Mouse (Mus musculus): ENCODE measurements at regions not wholly inside any gene's neighbourhood (a gene's known extent, or its start where the extent isn't known, plus 50 kb on each side); places are given as distances from the start of the nearest gene placed in this dataset.

DNA sequence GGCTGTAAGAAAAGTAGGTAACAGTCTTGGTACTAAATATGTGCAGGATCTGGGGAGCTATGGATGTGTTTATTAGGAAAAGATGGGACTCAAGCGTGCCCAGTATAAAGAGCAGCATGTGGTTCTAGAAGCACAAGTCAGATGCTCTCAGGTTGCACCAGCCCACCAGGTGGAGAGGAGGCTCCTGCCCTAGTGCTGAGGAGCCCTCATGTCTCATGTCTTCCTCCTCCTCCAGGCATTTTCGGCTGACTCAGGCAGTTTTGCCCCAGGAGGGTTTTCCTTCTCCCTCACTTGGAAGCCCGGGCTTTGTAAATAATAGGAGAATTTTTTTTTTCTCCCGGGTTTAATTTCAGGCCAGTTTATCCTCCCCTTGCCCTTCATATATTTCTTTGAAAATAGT lies 133.8 kb downstream of the Ogfrl1 start:
- H3K9me3 ChIP-seq: no peaks in the 10 kb centered on the region
- no peaks in the 10 kb centered on the region for H3K36me3 ChIP-seq
- peak overlapping the region; percentile 17; the same call in 1 of the 2 replicates for H3K4me2 ChIP-seq (replicated peaks)
- H3K27me3 ChIP-seq (replicated peaks): no peaks in the 10 kb centered on the region
- 0 out of 2 replicates have a peak overlapping the region, but pooled peaks have one; percentile 17 for H3K27ac ChIP-seq
- H3K4me3 ChIP-seq (replicated peaks): no peak overlapping the region
- peaks cover 6% of the 10 kb centered on the region; the same call in 1 of the 2 replicates for H3K4me1 ChIP-seq (replicated peaks)
- 19% methylated on average over 4 of the region's 4 CpGs for WGBS
- no peak overlapping the region for H3K9ac ChIP-seq
- peak; percentile 46; the same call in 1 of the 2 replicates for ATAC-seq

DNA sequence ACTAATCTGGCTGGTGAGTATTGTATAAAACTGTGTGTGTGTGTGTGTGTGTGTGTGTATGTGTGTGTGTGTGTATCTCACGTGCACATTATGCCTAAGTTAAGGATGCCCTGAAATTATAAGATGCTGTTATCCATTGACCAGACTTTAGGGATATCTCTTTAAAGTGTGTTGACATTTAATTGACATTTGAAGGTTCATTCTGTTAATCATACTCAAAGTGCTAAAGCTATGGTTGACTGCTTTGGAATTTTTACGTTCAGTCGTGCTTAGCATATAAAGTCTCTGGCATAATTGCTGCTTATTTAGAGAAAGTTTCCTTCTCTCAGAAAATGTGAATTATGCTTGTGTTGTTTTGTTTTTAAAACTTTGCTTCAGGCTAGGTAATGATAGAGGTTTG lies 135.9 kb downstream of the Ogfrl1 start:
- 61% methylated on average over 3 of the region's 3 CpGs for WGBS
- H3K4me1 ChIP-seq (replicated peaks): peaks cover 6% of the 10 kb centered on the region; the same call in 1 of the 2 replicates
- H3K27me3 ChIP-seq (replicated peaks): no peaks in the 10 kb centered on the region
- H3K9ac ChIP-seq: no peak overlapping the region
- no peaks in the 10 kb centered on the region for H3K9me3 ChIP-seq
- H3K36me3 ChIP-seq: no peaks in the 10 kb centered on the region
- no peak for ATAC-seq
- no peak overlapping the region for H3K4me2 ChIP-seq (replicated peaks)
- H3K27ac ChIP-seq: no peak overlapping the region
- H3K4me3 ChIP-seq (replicated peaks): no peak overlapping the region

DNA sequence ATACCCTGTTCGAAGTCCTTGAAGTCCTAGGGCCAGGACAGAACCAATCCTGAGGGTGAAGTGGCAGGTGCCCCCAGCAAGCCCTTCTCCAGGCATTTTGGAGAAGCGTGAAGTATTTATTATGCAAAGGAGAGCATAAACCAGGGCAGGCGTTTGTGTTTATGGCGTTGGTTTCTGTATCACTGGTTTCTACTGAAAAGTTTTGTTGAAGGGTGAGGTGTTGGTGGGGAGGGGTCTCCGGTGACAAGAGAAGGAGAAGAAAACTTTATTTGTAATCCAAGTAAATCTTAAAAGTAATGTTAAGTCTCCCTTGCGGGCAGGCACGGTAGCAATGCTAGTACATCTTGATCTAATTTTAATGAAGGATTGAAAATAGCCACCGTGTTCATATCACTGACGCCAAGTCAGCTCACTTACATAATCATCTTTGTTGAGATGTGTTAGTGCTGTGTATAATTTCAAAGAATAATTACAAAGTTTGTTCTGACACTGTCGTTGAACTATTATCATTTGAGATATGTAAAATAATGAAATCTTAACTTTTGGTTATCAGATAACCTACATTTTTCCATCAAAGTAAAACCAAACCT lies 140.2 kb downstream of the Ogfrl1 start:
- H3K4me1 ChIP-seq (replicated peaks): peaks cover 3% of the 10 kb centered on the region; the same call in 1 of the 2 replicates
- peak overlapping the region; percentile 73 for H3K9ac ChIP-seq
- no peaks in the 10 kb centered on the region for H3K36me3 ChIP-seq
- H3K9me3 ChIP-seq: no peaks in the 10 kb centered on the region
- no peak for ATAC-seq
- peak overlapping the region; percentile 75 for H3K4me3 ChIP-seq (replicated peaks)
- no peaks in the 10 kb centered on the region for H3K27me3 ChIP-seq (replicated peaks)
- H3K4me2 ChIP-seq (replicated peaks): peak overlapping the region; percentile 76
- peak overlapping the region; percentile 87; the same call in 1 of the 2 replicates for H3K27ac ChIP-seq
- 20% methylated on average over 10 of the region's 10 CpGs for WGBS

DNA sequence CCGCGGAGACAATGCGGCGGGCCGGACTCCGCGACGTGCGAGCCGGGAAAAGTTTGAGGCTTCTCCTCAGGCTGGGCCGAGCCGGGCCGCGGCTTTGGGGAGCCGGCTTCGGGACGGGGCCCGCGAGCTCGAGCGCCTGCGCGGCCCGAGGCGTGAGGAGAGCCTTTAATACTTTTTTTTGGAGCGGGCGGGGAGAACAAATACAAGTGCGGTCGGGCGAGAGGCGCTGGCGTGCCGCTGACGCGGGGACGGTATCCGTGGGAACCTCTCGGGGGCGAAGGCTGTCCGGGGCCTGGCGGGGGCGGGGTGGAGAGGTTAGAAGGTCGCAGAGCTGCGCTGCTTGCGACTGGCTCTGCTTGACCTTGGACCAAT lies 141.0 kb downstream of the Ogfrl1 start:
- no peaks in the 10 kb centered on the region for H3K27me3 ChIP-seq (replicated peaks)
- WGBS: under 1% methylated on average over 45 of the region's 45 CpGs
- no peaks in the 10 kb centered on the region for H3K9me3 ChIP-seq
- peak overlapping the region; percentile 87 for H3K27ac ChIP-seq
- H3K4me2 ChIP-seq (replicated peaks): peak overlapping the region; percentile 76
- peak overlapping the region; percentile 75 for H3K4me3 ChIP-seq (replicated peaks)
- H3K4me1 ChIP-seq (replicated peaks): peaks cover 3% of the 10 kb centered on the region; the same call in 1 of the 2 replicates
- H3K36me3 ChIP-seq: no peaks in the 10 kb centered on the region
- H3K9ac ChIP-seq: peak overlapping the region; percentile 73
- peak; percentile 74 for ATAC-seq

DNA sequence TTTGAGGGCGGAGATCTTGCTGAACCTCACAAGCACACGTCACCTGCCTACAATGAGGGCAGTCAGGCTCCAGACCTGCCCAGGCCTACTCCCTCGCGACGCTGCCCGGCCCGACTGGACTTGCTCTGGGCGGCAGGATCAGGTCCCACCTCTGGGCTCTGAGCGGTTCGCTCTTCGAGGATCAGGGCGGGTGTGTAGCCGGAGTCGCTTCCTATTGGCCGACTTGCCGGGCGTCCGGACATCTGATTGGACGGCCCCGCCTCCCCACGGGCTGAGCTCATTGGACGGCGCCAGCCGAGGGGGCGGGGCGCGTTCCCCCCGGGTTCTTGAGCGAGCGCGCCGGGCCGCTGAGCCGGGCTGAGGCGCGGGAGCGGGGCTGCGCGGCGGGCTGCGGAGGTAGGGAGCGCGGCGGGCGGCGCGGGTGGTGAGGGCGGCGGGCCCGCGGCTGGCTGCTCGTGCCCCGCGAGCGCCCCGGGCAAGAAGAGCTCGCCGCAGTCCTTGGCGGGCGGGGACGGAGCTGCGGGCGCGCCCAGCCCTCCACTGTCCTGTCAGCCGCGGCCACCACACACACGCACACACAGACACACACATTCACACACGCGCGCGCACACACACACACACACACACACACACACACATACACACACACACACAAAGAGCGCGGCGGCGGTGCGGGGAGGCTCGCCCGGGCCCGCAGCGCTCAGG lies 141.5 kb downstream of the Ogfrl1 start:
- Histone ChIP-seq H3K36me3 (no peaks in the 10 kb centered on the region), H3K4me1 (replicated peaks) (peaks cover 3% of the 10 kb centered on the region; the same call in 1 of the 2 replicates), H3K9ac (peak overlapping the region; percentile 73), H3K27me3 (replicated peaks) (no peaks in the 10 kb centered on the region), H3K9me3 (no peaks in the 10 kb centered on the region), H3K4me3 (replicated peaks) (peak overlapping the region; percentile 75), H3K4me2 (replicated peaks) (peak overlapping the region; percentile 76), H3K27ac (peak overlapping the region; percentile 87)
- ATAC-seq: peak; percentile 99
- WGBS: under 1% methylated on average over 51 of the region's 80 CpGs

DNA sequence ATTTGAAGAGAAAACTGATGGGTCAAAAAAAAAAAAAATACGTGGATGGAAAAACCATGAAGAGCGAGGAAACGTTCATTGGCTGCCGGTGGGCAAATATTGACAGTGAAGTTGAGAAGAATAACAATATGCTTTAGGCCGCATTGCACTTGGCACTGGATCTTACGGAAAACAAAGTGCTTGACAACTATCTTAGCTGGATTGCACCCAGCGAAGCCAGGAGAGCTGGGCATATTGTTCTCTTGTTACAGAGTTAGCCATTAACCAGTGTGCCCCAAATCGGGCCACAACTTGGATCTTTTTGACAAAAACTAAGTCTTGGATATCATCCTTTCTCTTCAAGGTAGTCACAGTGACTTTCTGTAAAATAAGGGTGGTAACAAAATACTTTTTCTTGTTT lies 143.3 kb downstream of the Ogfrl1 start:
- H3K9me3 ChIP-seq: no peaks in the 10 kb centered on the region
- H3K27ac ChIP-seq: no peak overlapping the region
- H3K4me3 ChIP-seq (replicated peaks): no peak overlapping the region
- no peaks in the 10 kb centered on the region for H3K36me3 ChIP-seq
- H3K27me3 ChIP-seq (replicated peaks): no peaks in the 10 kb centered on the region
- H3K4me2 ChIP-seq (replicated peaks): no peak overlapping the region
- peaks cover 3% of the 10 kb centered on the region; the same call in 1 of the 2 replicates for H3K4me1 ChIP-seq (replicated peaks)
- no peak for ATAC-seq
- 71% methylated on average over 8 of the region's 8 CpGs for WGBS
- H3K9ac ChIP-seq: no peak overlapping the region

DNA sequence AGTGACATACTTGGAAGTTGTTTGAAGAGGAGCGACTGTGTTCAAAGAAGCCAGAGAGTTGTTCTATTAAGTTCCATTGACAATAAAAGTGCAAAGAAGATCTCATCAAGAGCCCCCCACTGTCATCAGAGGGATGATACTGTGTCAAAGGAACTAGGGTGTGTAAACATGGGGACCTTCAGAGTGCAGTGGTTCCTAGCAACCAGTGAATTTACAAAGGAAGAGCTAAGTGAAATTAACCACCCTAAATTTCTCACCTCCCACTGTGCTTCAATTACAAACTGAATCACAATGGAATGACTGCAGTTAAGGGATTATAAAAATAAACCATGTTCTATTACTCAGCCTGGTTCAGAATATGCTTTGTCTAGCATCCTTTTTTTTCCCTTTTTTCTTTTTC lies 129.5 kb upstream of the 4933415F23Rik start:
- no peaks in the 10 kb centered on the region for H3K4me1 ChIP-seq (replicated peaks)
- WGBS: 33% methylated on average over 1 of the region's 1 CpGs
- no peak overlapping the region for H3K4me3 ChIP-seq (replicated peaks)
- no peaks in the 10 kb centered on the region for H3K9me3 ChIP-seq
- no peak for ATAC-seq
- H3K9ac ChIP-seq: no peak overlapping the region
- H3K27me3 ChIP-seq (replicated peaks): no peaks in the 10 kb centered on the region
- no peak overlapping the region for H3K4me2 ChIP-seq (replicated peaks)
- no peak overlapping the region for H3K27ac ChIP-seq
- H3K36me3 ChIP-seq: no peaks in the 10 kb centered on the region

DNA sequence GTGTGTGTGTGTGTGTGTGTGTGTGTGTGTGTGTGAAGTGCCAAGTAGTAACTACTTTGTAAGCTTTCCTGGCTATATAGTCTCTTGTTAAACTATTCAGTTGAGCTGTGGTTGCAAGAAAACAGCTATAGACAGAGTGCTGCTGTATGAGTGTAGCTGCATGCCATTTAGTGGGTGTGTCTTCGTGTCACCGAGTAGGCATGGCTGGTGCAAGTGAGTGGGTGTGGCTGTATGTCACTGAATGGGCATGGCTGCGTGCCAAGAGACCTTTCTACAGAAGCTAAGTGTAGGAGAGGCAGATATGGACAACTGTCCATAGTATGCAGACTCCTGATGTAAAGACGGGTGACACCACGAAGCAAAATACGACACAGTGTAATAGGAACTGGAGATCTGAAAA lies 126.4 kb upstream of the 4933415F23Rik start:
- no peaks in the 10 kb centered on the region for H3K9me3 ChIP-seq
- H3K4me2 ChIP-seq (replicated peaks): no peak overlapping the region
- 75% methylated on average over 6 of the region's 6 CpGs for WGBS
- no peaks in the 10 kb centered on the region for H3K27me3 ChIP-seq (replicated peaks)
- H3K4me1 ChIP-seq (replicated peaks): no peaks in the 10 kb centered on the region
- no peak overlapping the region for H3K9ac ChIP-seq
- H3K36me3 ChIP-seq: no peaks in the 10 kb centered on the region
- ATAC-seq: peak; percentile 86
- H3K4me3 ChIP-seq (replicated peaks): no peak overlapping the region
- no peak overlapping the region for H3K27ac ChIP-seq

DNA sequence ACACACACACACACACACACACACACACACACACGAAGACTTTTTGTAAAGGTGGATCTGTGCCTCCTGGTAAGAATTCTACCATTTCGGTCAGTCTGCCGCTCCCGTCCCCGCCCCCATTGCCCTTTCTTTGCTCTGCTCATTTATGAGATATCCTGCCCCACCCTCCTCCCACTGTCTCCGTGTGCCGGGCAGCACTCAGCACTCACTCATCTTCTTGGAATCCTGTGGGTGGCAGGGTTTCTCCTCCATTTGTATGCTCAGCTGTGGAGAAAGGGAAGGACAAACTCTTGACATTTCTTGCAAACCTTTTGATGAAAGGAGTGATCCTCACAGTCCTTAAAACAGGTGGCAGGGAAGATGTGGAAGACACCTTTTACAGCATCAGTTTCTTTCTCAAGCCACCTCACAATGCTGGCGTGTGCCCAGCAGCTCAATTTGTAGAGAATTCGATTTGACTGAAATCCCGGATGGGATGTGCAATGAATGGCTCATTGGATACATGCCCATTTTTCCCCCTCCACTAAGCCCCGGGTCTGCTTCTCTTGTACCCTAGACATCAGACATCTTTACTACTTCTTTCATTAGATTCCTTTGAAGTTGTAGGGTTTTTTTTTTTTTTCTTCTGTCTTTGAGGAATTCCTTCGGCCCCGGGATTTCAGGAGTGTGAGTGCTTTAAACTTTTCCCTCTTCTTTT lies 112.6 kb upstream of the 4933415F23Rik start:
- Histone ChIP-seq H3K9me3 (no peaks in the 10 kb centered on the region), H3K36me3 (no peaks in the 10 kb centered on the region), H3K27me3 (replicated peaks) (no peaks in the 10 kb centered on the region), H3K4me1 (replicated peaks) (no peaks in the 10 kb centered on the region), H3K9ac (no peak overlapping the region), H3K4me2 (replicated peaks) (no peak overlapping the region), H3K4me3 (replicated peaks) (no peak overlapping the region), H3K27ac (no peak overlapping the region)
- no peak for ATAC-seq
- WGBS: 73% methylated on average over 13 of the region's 13 CpGs

DNA sequence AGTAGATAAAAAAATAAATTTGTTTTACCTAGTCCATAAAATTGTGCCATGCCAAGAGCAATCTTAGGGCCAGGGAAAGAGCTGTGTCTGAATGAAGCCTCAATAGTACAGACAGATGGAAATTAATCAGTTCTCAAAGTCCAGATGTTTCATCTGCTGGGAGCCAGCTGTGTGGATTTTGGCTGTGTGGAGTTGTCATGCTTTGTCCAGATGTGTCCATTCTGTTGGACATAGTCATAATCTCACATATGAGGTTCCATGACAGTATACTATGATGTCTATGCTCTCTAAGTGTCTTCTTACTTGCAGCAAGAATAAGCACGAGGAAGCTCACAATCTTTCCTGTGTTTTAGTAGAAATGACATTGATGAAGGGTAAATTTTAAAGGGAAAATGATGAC lies 105.8 kb upstream of the 4933415F23Rik start:
- ATAC-seq: no peak
- Histone ChIP-seq H3K4me1 (replicated peaks) (no peaks in the 10 kb centered on the region), H3K4me3 (replicated peaks) (no peak overlapping the region), H3K9me3 (no peaks in the 10 kb centered on the region), H3K27ac (no peak overlapping the region), H3K27me3 (replicated peaks) (no peaks in the 10 kb centered on the region), H3K4me2 (replicated peaks) (no peak overlapping the region), H3K9ac (no peak overlapping the region), H3K36me3 (no peaks in the 10 kb centered on the region)
- WGBS: 40% methylated on average over 1 of the region's 1 CpGs

DNA sequence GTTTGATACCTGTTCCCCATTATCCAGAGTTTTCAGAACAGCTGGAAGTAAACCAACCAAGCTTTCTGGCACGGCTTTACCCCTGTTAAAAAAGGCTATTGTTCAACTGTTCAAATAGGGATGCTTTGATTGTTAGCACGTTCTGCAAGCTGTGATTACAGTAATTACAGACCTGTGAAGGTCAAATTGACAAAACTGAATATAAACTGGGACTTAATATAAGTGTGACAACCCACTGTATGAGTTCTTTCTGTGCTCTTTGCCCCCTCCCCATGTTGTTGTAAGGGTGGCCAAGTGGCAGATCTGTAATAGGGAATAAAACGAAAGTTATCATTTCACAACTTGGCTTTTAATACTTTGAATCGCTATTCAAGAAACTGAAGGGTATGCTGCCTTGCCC lies 105.0 kb upstream of the 4933415F23Rik start:
- Histone ChIP-seq H3K27me3 (replicated peaks) (no peaks in the 10 kb centered on the region), H3K4me1 (replicated peaks) (no peaks in the 10 kb centered on the region), H3K9ac (no peak overlapping the region), H3K4me2 (replicated peaks) (no peak overlapping the region), H3K4me3 (replicated peaks) (no peak overlapping the region), H3K9me3 (no peaks in the 10 kb centered on the region), H3K36me3 (no peaks in the 10 kb centered on the region), H3K27ac (no peak overlapping the region)
- ATAC-seq: no peak
- 74% methylated on average over 4 of the region's 4 CpGs for WGBS

Measured in intestine, embryonic 15.5 days (tissue).